Mouse (Mus musculus): ENCODE results near the gene Gm49486. TPM values are rescaled to one million over a fixed set of nuclear protein-coding genes. Genes with fewer than 3 reads are reported as not detected.

The Gm49486 gene
- polyA plus RNA-seq (2012; rRNA removed): 0.17 and 0.19 TPM in 2 replicates

DNA sequence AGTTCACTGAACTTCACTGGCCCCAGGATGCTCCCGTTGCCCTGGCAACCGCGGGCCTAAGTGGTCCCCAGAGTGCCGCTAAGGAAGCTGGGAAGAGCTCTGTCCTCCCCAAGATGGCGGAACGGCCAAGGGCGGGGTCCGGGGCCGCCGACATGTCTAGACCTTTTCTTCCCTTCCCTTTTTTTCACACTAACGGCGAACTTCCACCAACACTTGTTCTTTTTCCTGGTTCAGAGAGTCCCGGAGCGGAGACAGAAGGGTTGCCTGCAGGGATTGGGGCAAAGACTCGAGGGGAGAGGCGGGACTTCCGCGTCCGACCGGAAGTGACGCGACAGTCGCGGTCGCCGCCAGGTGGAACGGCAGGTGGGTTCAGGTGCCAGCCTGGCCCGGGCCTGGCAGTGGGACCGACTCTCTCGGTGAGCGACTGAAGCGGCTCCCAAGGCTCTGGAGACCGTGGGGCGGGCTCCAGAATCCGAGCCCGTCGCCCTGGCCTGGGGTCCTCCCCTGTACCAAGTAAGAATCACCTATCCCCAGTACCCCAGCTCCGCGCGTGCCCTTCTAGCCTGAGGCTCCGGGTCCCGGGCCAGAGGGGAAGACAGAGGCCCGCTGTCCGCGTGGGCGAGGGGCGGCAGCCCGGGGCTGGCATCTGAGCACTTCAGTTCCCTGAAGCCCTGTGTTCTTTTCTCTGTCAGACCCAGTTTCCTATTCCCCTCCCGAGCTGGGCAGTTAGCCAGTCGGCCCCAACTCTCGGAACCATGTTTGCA, at the start of gene Gm49486, which contains the start of gene Pick1:
TSS of gene Gm49486 (plus strand) at position 334 of the 764 bp plus-strand sequence.
TSS of gene Pick1 (plus strand) at position 116 of the 764 bp plus-strand sequence.

DNA sequence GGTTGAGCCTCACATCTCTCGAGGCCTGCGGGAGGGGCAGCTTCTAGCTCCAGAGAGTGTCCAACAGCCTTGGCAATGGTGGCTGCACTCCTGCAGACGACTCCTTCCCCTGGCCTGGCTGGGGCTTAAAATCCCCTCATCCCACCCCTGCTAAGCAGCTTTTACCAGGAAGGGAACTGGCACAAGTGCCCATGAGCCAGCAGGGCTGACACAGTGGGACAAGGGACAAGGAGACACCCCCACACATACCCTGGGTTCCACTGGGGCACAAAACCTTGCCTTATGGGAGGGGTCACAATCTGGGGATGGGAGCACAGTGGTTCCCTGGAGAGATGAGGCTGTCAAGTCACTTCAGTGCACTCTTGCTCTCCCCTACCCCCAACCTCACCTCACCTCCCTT, 25.5 kb downstream of the Gm49486 start, which contains the start of gene Slc16a8:
TSS of gene Slc16a8 (minus strand) at position 101 of the 400 bp plus-strand sequence.

DNA sequence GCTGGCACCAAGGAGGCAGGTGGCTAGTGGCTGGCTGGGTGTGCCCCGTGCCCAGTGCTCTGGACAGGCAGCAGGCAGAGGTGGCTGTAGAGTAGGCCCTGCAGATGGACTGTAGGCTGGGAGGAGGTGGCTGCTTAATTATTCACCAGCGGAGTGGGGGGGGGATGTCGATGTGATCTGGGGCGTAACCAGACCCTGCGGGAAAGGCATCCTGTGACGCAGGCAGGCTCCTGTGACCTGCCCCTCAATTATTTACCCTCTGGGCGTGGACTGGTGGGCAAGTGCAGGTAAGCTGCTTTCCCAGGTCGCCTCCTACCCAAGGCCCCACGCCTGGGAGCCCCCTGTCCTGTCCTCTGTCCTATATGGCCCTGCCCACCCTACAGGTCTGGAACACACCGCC, 56.2 kb downstream of the Gm49486 start, which contains the start of gene Baiap2l2:
TSS of gene Baiap2l2 (minus strand) at position 139 of the 400 bp plus-strand sequence.

Other genes starting within 250 kb of the Gm49486 start
- gene H1f0, start 200.9 kb upstream of the Gm49486 start, polyA plus RNA-seq (2012; rRNA removed): 93.6 and 124 TPM in 2 replicates
- gene Galr3, start 187.5 kb upstream of the Gm49486 start, polyA plus RNA-seq (2012; rRNA removed): 0.15 and 0.18 TPM in 2 replicates
- gene Ankrd54, start 166.5 kb upstream of the Gm49486 start, polyA plus RNA-seq (2012; rRNA removed): 22.1 TPM in 2 replicates
- gene Eif3l, start 154.2 kb upstream of the Gm49486 start, polyA plus RNA-seq (2012; rRNA removed): 72.6 and 76.3 TPM in 2 replicates
- gene Micall1, start 120.5 kb upstream of the Gm49486 start, polyA plus RNA-seq (2012; rRNA removed): 2.0 and 2.6 TPM in 2 replicates
- 67.7 and 70.2 TPM in 2 replicates for gene Polr2f, start 88.4 kb upstream of the Gm49486 start, polyA plus RNA-seq (2012; rRNA removed)
- gene 1700088E04Rik, start 88.1 kb upstream of the Gm49486 start, polyA plus RNA-seq (2012; rRNA removed): 0.63 and 0.97 TPM in 2 replicates
- 0.74 and 1.3 TPM in 2 replicates for gene Sox10, start 64.2 kb upstream of the Gm49486 start, polyA plus RNA-seq (2012; rRNA removed)
- 22.5 and 27.9 TPM in 2 replicates for gene Pick1, start 218 bp upstream of the Gm49486 start, polyA plus RNA-seq (2012; rRNA removed)
- 0.01 and 0.02 TPM in 2 replicates for gene Slc16a8, start 25.4 kb downstream of the Gm49486 start, polyA plus RNA-seq (2012; rRNA removed)
- 4.3 and 4.9 TPM in 2 replicates for gene Baiap2l2, start 56.1 kb downstream of the Gm49486 start, polyA plus RNA-seq (2012; rRNA removed)
- gene Pla2g6, start 99.0 kb downstream of the Gm49486 start, polyA plus RNA-seq (2012; rRNA removed): 22.0 and 25.6 TPM in 2 replicates
- gene Maff, start 117.2 kb downstream of the Gm49486 start, polyA plus RNA-seq (2012; rRNA removed): 15.1 and 22.6 TPM in 2 replicates
- gene Tmem184b, start 174.2 kb downstream of the Gm49486 start, polyA plus RNA-seq (2012; rRNA removed): 10.3 and 11.8 TPM in 2 replicates
- gene Csnk1e, start 226.2 kb downstream of the Gm49486 start, polyA plus RNA-seq (2012; rRNA removed): 12.5 and 15.1 TPM in 2 replicates

Data from liver, embryonic 18 days (tissue).